In the genomic region with DNA sequence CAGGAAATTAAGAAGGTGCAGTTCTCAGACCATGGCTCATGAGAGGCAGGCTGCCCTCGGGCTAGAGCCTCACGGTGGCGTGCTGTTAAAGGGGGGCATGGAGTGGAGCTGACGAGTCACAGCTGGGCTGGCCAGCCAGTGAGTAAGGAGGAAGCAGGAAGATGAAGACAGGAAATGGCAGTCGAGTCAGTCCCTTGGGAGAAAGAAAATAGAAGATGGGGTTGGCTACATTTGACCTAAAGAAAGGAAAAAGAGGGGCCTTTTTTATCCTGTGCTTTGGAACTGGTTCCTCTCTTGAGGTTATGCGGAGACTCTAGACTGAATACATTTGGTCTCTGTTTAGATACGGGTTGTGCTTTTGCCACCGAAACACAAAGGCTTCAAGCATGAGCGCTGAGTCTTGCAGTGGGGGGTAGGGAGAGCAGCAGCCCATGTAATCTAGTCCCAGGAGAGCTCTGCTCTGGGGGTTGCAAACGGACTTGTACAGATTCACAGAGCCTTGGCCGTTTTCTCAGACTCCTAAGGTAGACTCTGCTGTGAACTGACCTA, we compare ENCODE assay signal across 8 mouse cellular contexts. TPM values are rescaled to one million over a fixed set of nuclear protein-coding genes. Genes with fewer than 3 reads are reported as not detected.
DNase-seq lines count a peak whose midpoint lies in the region; ATAC-seq and TF ChIP-seq lines count a peak whose summit lies in the region.

No protein-coding gene starts in this region.

- peak overlapping the region; percentile 67; the same call in 1 of the 2 replicates for H3K4me2 ChIP-seq in CH12.LX (ENCODE audit: insufficient read depth, low read depth, poor library complexity, severe bottlenecking)
- H3K4me2 ChIP-seq in hindbrain, embryonic 11.5 days (replicated peaks; ENCODE audit: low read depth, low read length), result no peak overlapping the region
- 0 out of 2 replicates have a peak overlapping the region, but pooled peaks have one; percentile 5 for H3K4me2 ChIP-seq in lung, postnatal 0 days (replicated peaks; ENCODE audit: low read depth, low read length)

- TF ChIP-seq RAD21 in CH12.LX (IDR thresholded peaks at IDR 0.05; ENCODE audit: low read depth, low read length), result peak; percentile 21

- intact Hi-C loops in left cerebral cortex, postnatal 25 days (cut with DNase I), result no loop called here

- peak in 1 of 2 experiments; percentile 31; a peak in 2 of 4 replicates for TF ChIP-seq CTCF in CH12.LX (conservative IDR thresholded peaks at IDR 0.05 in 1 of 2, IDR thresholded peaks at IDR 0.05 in 1 of 2; ENCODE audit: low read depth in 2 of 2, low read length in 2 of 2)
- TF ChIP-seq CTCF in lung, postnatal 0 days (IDR thresholded peaks at IDR 0.05), result peak; percentile 18; the same call in 1 of the 2 replicates
- TF ChIP-seq CTCF in thymus, adult 2 months (IDR thresholded peaks at IDR 0.05; ENCODE audit: borderline replicate concordance, control insufficient read depth, extremely low read depth, insufficient read depth, low read length, poor library complexity), result no peak

- TF ChIP-seq EP300 in CH12.LX (IDR thresholded peaks at IDR 0.05; ENCODE audit: low read length), result peak; percentile 86
- no peak for TF ChIP-seq EP300 in lung, postnatal 0 days (IDR thresholded peaks at IDR 0.05)

- H3K9ac ChIP-seq in CH12.LX (ENCODE audit: insufficient read depth, low read depth), result no peak overlapping the region
- no peak overlapping the region for H3K9ac ChIP-seq in hindbrain, embryonic 11.5 days (ENCODE audit: low read depth, low read length)
- H3K9ac ChIP-seq in lung, postnatal 0 days (replicated peaks; ENCODE audit: low read depth), result no peak overlapping the region

- in situ Hi-C loops in CH12.LX (cut with MboI; ENCODE audit: low pct_ligation_motif_present, low pct_unique_long_range_greater_than_20kb, low sequenced_read_pairs), result no loop called here

- dilution Hi-C loops in CH12.LX (cut with MboI; ENCODE audit: extremely low pct_ligation_motif_present, extremely low pct_unique_long_range_greater_than_20kb, low sequenced_read_pairs), result no loop called here

- peaks cover 10% of the 10 kb centered on the region for H3K79me2 ChIP-seq in CH12.LX (replicated peaks; ENCODE audit: control insufficient read depth, extremely low read depth, insufficient read depth, poor library complexity, severe bottlenecking)

- H3K36me3 ChIP-seq in CH12.LX (replicated peaks in 1 of 2; ENCODE audit: control insufficient read depth in 1 of 2, insufficient read depth in 1 of 2, low read length in 1 of 2), result no peaks in the 10 kb centered on the region
- H3K36me3 ChIP-seq in hindbrain, embryonic 11.5 days (ENCODE audit: control insufficient read depth, insufficient read depth, low read length), result no peaks in the 10 kb centered on the region
- H3K36me3 ChIP-seq in lung, postnatal 0 days (ENCODE audit: insufficient read depth, low read length), result no peaks in the 10 kb centered on the region
- H3K36me3 ChIP-seq in thymus, adult 2 months (ENCODE audit: control insufficient read depth, insufficient read depth, low read length), result no peaks in the 10 kb centered on the region

- H3K27me3 ChIP-seq in CH12.LX (replicated peaks), result no peaks in the 10 kb centered on the region
- no peaks in the 10 kb centered on the region; the same call in 1 of the 2 replicates for H3K27me3 ChIP-seq in hindbrain, embryonic 11.5 days (ENCODE audit: control insufficient read depth, insufficient read depth, low read length)
- H3K27me3 ChIP-seq in lung, postnatal 0 days (replicated peaks; ENCODE audit: insufficient read depth, low read length), result no peaks in the 10 kb centered on the region
- H3K27me3 ChIP-seq in thymus, adult 2 months (ENCODE audit: control insufficient read depth, insufficient read depth, low read length), result no peaks in the 10 kb centered on the region

- ATAC-seq in hindbrain, embryonic 11.5 days (ENCODE audit: low FRiP score), result no peak
- ATAC-seq in lung, postnatal 0 days, result peak; percentile 60

- DNase-seq in A20 (ENCODE audit: low read depth, low spot score) (peak; percentile 85), CH12.LX (ENCODE audit: extremely low read depth) (peak; percentile 89)
- DNase-seq in hindbrain, embryonic 11.5 days (ENCODE audit: low spot score), result peak; percentile 8
- peak; percentile 24 for DNase-seq in lung, postnatal 0 days (ENCODE audit: low spot score)
- DNase-seq in thymus, adult 2 months, result no peak
- no peak for DNase-seq in left cerebral cortex, postnatal 25 days (ENCODE audit: low spot score in 2 of 2)
- no peak for DNase-seq in adrenal gland, postnatal 4 days (ENCODE audit: low spot score in 2 of 2)
- no peak for DNase-seq in right cerebral cortex, postnatal 25 days

- H3K4me3 ChIP-seq in CH12.LX (replicated peaks in 1 of 3; ENCODE audit: low read depth in 2 of 3, low read length in 2 of 3, poor library complexity in 1 of 3), result peak overlapping the region in 1 of 3 experiments; percentile 20
- no peak overlapping the region for H3K4me3 ChIP-seq in hindbrain, embryonic 11.5 days (ENCODE audit: low read depth, low read length)
- no peak overlapping the region for H3K4me3 ChIP-seq in lung, postnatal 0 days (ENCODE audit: low read depth, low read length)
- H3K4me3 ChIP-seq in thymus, adult 2 months (ENCODE audit: control insufficient read depth, insufficient read depth, low read length), result peak overlapping the region; percentile 39

- peaks cover 6 to 41% of the 10 kb centered on the region in 2 experiments; a peak in 3 of 4 replicates for H3K4me1 ChIP-seq in CH12.LX (ENCODE audit: control insufficient read depth in 1 of 2, insufficient read depth in 2 of 2)
- H3K4me1 ChIP-seq in hindbrain, embryonic 11.5 days (replicated peaks; ENCODE audit: control insufficient read depth, insufficient read depth, low read length), result no peaks in the 10 kb centered on the region
- no peaks in the 10 kb centered on the region for H3K4me1 ChIP-seq in lung, postnatal 0 days (ENCODE audit: insufficient read depth, low read depth, low read length)
- H3K4me1 ChIP-seq in thymus, adult 2 months (replicated peaks; ENCODE audit: control insufficient read depth, insufficient read depth, low read length), result peaks cover 11% of the 10 kb centered on the region

- H3K27ac ChIP-seq in CH12.LX (ENCODE audit: insufficient read depth, low read depth), result peak overlapping the region; percentile 95
- no peak overlapping the region for H3K27ac ChIP-seq in hindbrain, embryonic 11.5 days (ENCODE audit: low read depth, low read length)
- no peak overlapping the region for H3K27ac ChIP-seq in lung, postnatal 0 days (ENCODE audit: low read length)
- peak overlapping the region; percentile 68 for H3K27ac ChIP-seq in thymus, adult 2 months (ENCODE audit: control insufficient read depth, insufficient read depth, low read length)

- no peaks in the 10 kb centered on the region for H3K9me3 ChIP-seq in CH12.LX (replicated peaks; ENCODE audit: low read length)
- no peaks in the 10 kb centered on the region for H3K9me3 ChIP-seq in hindbrain, embryonic 11.5 days (ENCODE audit: control insufficient read depth, low read length)
- H3K9me3 ChIP-seq in lung, postnatal 0 days (ENCODE audit: low read length), result no peaks in the 10 kb centered on the region

- TF ChIP-seq POLR2A in CH12.LX (IDR thresholded peaks at IDR 0.05; ENCODE audit: low read depth, low read length), result peak; percentile 12; the same call in 1 of the 2 replicates
- no peak for TF ChIP-seq POLR2A in thymus, adult 2 months (IDR thresholded peaks at IDR 0.05; ENCODE audit: control insufficient read depth, extremely low read depth, insufficient read depth, low read length, poor library complexity)

- 45% methylated on average over 11 of the region's 11 CpGs for WGBS in hindbrain, embryonic 11.5 days
- 52% methylated on average over 11 of the region's 11 CpGs for WGBS in lung, postnatal 0 days
- WGBS in thymus, adult 2 months, result 35% methylated on average over 11 of the region's 11 CpGs

TF ChIP-seq in CH12.LX, 34 proteins besides CTCF, POLR2A, EP300 and RAD21 (continues in another document):
- TF ChIP-seq TCF12 (IDR thresholded peaks at IDR 0.05; ENCODE audit: low read depth, low read length) (peak; percentile 50; the same call in 1 of the 2 replicates), ZNF384 (IDR thresholded peaks at IDR 0.05; ENCODE audit: low read depth, low read length) (no peak), JUND (conservative IDR thresholded peaks at IDR 0.05; ENCODE audit: low read depth, low read length) (no peak; the same call in 1 of the 2 replicates), MYC (IDR thresholded peaks at IDR 0.05; ENCODE audit: low read depth, low read length) (peak; percentile 78; the same call in 1 of the 2 replicates), ZMIZ1 (IDR thresholded peaks at IDR 0.05; ENCODE audit: low read depth, low read length) (peak; percentile 69), JUN (IDR thresholded peaks at IDR 0.05; ENCODE audit: insufficient read depth, low read depth, low read length) (0 out of 2 replicates have a peak, but pooled peaks have one; percentile 8), BHLHE40 (IDR thresholded peaks at IDR 0.05; ENCODE audit: low read depth, low read length) (peak; percentile 58), HCFC1 (IDR thresholded peaks at IDR 0.05; ENCODE audit: low read depth, low read length) (peak; percentile 53), MXI1 (IDR thresholded peaks at IDR 0.05; ENCODE audit: low read depth, low read length) (peak; percentile 46), ELF1 (IDR thresholded peaks at IDR 0.05; ENCODE audit: low read depth, low read length) (peak; percentile 85), MEF2A (IDR thresholded peaks at IDR 0.05; ENCODE audit: borderline replicate concordance, low read depth, low read length) (peak; percentile 86; the same call in 1 of the 2 replicates), MAZ (IDR thresholded peaks at IDR 0.05; ENCODE audit: low read depth, low read length) (peak; percentile 91), ZKSCAN1 (IDR thresholded peaks at IDR 0.05; ENCODE audit: borderline replicate concordance, low read depth, low read length) (no peak), SMC3 (IDR thresholded peaks at IDR 0.05; ENCODE audit: low read depth, low read length) (peak; percentile 23; the same call in 1 of the 2 replicates), NRF1 (IDR thresholded peaks at IDR 0.05; ENCODE audit: low read depth, low read length) (0 out of 2 replicates have a peak, but pooled peaks have one; percentile 8), POLR2AphosphoS2 (IDR thresholded peaks at IDR 0.05; ENCODE audit: low read depth, low read length) (peak; percentile 55; the same call in 1 of the 2 replicates), CHD2 (IDR thresholded peaks at IDR 0.05; ENCODE audit: low read length) (peak; percentile 90), ZC3H11A (IDR thresholded peaks at IDR 0.05; ENCODE audit: low read depth, low read length) (no peak)

RNA-seq across cellular contexts. Expression of gene Sh3kbp1, which starts 23.1 kb away (rescaled TPM):
- total RNA-seq in CH12.LX (2012; rRNA removed), result 45.4 and 47.6 TPM in 2 replicates
- 48.2 and 49.7 TPM in 2 replicates for total RNA-seq in CH12.LX (2014; rRNA removed)
- polyA plus RNA-seq in CH12.LX (2012; ENCODE audit: insufficient read length, low read depth), result 70.2 and 85.8 TPM in 2 replicates
- polyA plus RNA-seq in hindbrain, embryonic 11.5 days (2014; fragmentation: Nextera tagmentation; extraction: Ambion mirVana), result 31.4 and 35.4 TPM in 2 replicates
- polyA plus RNA-seq in lung, postnatal 0 days (2015; fragmentation: Nextera tagmentation; extraction: Ambion mirVana), result 17.9 and 19.7 TPM in 2 replicates
- 110 and 114 TPM in 2 replicates for polyA plus RNA-seq in thymus, adult 2 months (2012; rRNA removed)
- 10 to 100 TPM; 54.7 to 63.5 TPM for total RNA-seq in left cerebral cortex, postnatal 25 days (2021)
- 10 to 100 TPM; 24.7 to 30.8 TPM for total RNA-seq in adrenal gland, postnatal 4 days (2021)

Comparison
In these comparisons a context has a peak if more than half of its experiments do, and no peak if none do; other contexts are left out.
1. DNase-seq: peak in A20 (single experiment), CH12.LX (single experiment), hindbrain, embryonic 11.5 days (single experiment) and lung, postnatal 0 days (single experiment); none in thymus, adult 2 months (single experiment), left cerebral cortex, postnatal 25 days (0 of 2), adrenal gland, postnatal 4 days (0 of 2) and right cerebral cortex, postnatal 25 days (single experiment).
2. H3K27ac ChIP-seq: peak in CH12.LX (single experiment) and thymus, adult 2 months (single experiment); none in hindbrain, embryonic 11.5 days (single experiment) and lung, postnatal 0 days (single experiment).